Mouse (Mus musculus): Measurements from ENCODE around the gene Psenen.

Psenen gene

DNA sequence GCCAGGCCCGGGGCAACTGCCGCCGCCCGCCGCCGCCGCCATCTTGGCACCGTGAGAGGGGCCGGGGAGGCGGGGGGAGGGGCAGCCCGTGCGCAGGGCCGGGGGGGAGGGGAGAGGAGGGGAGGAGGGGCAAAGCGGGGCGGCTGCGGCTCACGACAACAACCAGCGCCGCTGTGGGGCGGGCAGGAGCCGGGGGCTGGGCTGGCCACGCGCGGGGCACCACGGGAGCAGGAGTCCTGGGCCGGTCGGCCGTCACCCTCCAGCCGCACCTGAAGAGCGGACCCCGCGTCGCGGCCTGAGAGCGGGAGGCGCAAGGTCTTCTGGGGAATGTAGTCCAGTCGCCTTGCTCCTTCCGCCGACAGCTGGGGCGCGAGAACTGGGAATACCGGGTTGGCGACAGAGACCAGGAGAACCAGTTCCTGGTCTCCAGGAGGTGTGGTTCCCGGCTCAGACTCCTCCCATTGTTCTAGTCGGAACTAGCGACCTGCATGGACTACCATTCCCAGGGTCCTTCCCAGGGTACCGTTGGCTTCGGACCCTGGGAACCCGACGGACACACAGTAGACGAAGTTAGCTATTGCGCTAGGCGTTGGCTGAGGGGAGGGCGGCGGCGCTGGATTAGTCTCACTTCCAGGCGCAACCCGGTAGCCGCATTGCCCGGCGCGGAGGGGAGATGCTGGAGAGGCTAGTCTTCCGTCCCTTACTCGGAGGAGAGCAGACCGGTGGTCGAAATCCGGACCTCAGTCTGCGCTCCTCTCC, 25.4 kb upstream of the Psenen start, which contains the start of gene Kmt2b:
Kmt2b (minus strand) TSS at position 51 of the 759 bp plus-strand sequence.
- DNase-seq (ENCODE audit: low read depth) = peak; percentile 93

DNA sequence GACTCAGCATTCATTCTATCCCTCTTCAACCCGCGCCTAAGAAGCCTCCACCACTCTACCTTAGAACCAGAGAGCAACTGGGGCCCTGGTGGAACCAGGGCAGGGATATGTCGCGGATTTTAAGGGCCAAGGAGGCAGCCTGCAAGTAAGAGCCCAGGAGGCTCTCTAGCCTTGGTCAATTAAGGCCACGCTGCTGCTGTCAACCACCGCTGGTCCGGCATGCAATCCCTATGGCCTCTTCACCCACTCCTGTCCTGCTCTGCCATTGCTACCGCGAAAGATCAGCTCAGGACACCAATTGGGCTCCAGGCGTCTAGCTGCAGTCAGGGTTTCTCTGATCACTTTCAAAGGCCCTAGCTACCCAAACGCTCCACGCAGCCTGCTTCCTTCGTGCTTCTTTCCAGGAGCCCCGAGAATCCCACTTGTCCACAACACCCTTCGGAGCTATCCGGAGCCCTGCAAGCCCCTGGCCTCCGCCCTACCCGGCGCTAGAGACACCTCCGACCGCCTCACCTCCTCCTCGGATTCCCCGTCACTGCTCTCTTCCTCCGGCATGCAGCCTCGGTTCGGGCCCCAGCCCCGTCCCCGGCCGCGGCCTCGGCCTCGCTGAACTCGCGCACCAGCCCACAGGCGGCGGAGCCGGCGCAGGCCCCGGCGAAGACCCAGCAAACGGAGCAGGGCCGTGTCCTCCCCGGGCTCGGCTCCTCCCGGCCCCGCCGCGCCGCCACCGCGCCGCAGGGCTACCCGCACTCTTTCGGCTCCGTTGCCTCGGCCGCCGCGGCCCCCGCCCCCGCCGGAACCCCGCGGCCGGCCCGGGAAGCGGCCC, 24.6 kb upstream of the Psenen start:
- DNase-seq (ENCODE audit: low read depth) = peak; percentile 70

DNA sequence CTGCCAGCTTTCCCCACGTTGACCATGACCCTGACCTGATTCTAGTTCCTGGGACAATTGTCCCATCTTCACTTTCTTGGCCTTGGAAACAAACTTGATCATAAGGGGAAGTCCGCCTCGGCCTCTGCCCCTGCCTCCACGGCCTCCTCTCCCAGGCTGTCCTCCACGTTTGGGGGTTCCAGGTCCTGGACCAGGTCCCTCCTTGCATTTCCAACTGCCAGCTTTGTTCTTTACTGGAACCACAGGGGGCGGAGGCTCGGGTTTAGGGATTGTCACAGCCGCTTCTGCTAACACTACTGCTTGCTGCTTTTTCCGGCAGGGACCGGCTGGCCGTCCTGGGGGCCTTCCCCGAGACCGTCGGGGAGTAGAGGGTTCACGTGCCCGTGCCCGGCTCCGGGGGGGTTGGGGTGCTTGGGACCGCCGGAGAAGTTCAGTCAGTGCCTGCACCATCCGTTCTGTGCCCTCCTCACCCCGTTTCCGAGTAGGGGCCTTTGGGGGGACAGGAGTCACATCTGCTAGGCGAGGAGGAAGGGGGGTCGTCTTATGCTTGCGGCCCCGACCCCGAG, 23.1 kb upstream of the Psenen start:
- DNase-seq (ENCODE audit: low read depth) = no peak

- no peak for DNase-seq (ENCODE audit: low read depth)
These were observed 21.7 kb upstream of the Psenen start for GRCm38 (mm10) chr7:30585170-30585569.

- DNase-seq (ENCODE audit: low read depth) = no peak
These were observed 20.9 kb upstream of the Psenen start for GRCm38 (mm10) chr7:30584339-30584738.

DNA sequence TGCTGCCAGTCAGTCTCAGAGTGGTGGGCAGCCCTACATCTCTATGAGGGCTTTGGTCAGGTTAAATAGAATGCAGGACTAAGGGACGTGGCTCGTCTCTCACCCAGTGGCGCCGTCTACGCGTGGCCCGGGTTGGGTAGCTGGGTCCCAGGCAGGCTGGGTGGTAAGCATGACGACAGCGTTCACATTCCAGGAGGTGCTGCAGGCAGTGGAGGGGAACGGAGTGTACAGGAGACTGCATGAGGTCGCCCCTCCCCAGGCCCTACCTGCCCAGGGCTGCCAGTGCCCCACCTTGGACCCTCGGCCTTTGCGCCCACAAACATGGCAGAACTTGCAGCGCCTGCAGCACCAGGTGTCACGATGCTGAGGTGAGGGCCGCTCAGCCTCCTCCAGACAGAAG, 18.1 kb upstream of the Psenen start:
- DNase-seq (ENCODE audit: low read depth) = no peak

- no peak for DNase-seq (ENCODE audit: low read depth)
These were observed 16.5 kb upstream of the Psenen start for GRCm38 (mm10) chr7:30579950-30580349.

GRCm38 (mm10) chr7:30572969-30573368, 9.5 kb upstream of the Psenen start:
- no peak for DNase-seq (ENCODE audit: low read depth)

DNA sequence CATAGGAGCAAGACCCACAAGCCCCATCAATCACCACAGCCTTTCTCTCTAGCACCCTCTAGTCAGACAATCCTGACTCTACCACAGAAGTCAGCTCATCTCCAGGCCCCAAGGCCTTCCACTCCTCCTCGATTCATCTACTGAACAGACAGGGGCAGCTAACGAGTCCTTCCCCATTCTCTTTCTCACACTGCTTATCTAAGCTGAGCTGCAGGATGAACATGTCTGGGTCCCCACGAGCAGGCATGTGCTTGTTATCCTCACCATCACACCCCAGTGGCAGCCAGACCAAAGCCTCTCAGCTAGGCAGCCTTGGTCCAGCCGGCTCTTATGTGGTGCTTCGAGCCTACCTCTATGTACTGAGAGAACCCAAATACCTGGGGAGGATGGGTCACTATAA, 9.0 kb upstream of the Psenen start:
- no peak for DNase-seq (ENCODE audit: low read depth)

DNA sequence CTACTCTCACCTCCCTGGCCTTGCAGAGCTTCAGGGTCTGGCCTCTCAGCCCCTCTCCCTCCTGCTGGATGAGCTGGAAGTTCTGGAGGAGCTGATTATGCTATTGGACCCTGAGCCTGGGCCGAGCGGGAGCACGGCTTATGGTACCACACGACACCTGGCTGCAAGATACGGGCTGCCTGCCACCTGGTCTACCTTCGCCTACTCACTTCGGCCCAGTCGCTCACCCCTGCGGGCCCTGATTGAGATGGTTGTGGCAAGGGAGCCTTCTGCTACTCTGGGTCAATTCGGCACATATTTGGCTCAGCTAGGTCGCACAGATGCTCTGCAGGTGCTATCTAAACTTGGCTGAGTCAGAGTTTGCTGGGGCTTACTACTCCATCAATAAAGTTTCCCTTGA, 4.1 kb upstream of the Psenen start:
- DNase-seq (ENCODE audit: low read depth) = no peak

DNA sequence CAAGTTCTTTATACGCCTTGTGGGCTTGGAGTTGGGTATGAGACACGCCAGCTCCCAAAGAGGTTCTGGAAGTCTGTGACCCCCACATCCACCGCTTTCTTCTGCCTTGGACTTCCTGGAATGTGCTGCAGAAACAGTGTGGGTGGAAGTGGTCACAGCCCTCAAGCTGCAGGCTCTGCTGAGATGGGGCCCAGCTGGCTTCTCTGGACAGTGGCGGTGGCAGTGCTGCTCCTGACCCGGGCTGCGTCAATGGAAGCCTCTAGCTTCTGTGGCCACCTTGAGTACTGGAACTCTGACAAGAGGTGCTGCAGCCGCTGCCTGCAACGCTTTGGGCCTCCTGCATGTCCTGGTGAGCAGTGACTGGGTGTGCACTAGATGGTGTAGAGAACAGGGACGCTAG, 2.6 kb upstream of the Psenen start:
- no peak for DNase-seq (ENCODE audit: low read depth)

DNA sequence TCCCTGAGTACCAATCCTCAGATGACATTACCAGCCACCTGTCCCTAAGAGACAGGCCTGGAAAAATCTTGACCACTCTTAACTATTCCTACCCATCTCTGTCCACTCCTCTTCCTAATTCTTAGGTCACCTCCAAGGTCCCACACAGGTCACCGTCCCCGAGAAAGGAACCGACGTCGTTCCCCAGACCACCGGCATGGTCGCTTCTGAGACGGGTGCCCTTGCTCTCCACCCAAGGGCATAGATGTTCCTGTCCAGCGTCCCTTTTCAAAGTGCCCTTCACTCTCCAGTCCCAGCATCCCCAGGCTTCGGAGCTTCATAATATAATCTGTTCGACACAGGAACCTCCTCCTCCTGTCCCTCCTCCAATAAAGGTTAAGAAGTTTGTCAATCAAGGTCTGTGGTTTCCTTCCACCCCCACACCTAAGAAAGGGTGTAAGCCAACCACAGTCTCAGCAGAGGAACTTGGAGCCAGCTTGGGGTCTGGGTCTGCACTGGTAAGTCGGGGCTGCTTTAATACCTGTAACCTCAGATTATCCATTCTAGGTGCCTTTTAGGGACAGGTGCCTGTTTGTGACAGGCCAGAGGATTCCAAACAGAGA, 1.6 kb upstream of the Psenen start, which contains the start of gene Igflr1:
Igflr1 (plus strand) TSS at position 458 of the 602 bp plus-strand sequence.
- DNase-seq (ENCODE audit: low read depth) = peak; percentile 55

DNA sequence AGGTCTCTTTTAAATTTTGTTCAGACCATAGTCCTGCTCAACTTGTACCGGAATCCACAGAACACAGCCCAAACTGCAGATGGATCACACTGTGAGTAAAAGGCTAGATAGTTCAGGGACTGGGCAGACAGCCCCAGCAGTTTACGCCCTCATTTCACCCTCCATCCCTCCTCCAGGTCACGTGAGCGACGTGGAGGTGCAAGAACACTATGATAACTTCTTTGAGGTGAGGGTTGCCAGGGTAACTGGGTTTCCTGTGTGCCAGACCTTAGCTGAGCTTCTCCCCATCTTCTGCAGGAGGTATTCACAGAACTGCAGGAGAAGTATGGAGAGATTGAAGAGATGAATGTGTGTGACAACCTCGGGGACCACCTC, 466 bp upstream of the Psenen start:
- no peak for DNase-seq (ENCODE audit: low read depth)

GRCm38 (mm10) chr7:30562526-30563116, 806 bp downstream of the Psenen start:
- peak; percentile 61 for DNase-seq (ENCODE audit: low read depth)

- peak; percentile 28 for DNase-seq (ENCODE audit: low read depth)
These were observed 3.1 kb downstream of the Psenen start for GRCm38 (mm10) chr7:30560296-30560695.

DNA sequence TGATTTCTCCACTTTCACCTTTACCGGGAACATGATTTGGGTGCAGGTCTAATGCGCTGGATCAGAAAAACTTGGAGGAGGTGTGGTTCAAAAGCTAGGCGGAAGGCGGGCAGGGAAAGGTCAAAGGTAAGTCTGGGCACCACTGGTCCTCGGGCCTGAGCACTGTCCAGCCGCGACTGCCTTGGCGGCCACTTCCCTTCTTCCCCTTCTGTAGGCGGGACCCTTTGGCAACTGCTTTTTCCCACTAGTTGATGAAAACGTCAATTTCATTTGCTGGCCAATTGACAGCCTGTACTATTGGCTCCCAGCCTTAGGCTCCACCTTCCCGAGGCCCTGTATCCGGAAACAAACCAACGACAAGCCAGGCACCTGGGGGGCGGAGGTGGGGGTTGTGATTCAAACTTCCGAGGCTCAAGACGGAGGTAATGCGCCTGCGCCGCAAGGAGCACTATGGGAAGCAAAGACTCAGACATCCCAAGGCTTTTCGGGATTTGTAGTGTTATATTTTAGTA, 3.9 kb downstream of the Psenen start, which contains the start of gene Lin37:
Lin37 (minus strand) TSS at position 396 of the 512 bp plus-strand sequence.
- peak; percentile 91 for DNase-seq (ENCODE audit: low read depth)

DNA sequence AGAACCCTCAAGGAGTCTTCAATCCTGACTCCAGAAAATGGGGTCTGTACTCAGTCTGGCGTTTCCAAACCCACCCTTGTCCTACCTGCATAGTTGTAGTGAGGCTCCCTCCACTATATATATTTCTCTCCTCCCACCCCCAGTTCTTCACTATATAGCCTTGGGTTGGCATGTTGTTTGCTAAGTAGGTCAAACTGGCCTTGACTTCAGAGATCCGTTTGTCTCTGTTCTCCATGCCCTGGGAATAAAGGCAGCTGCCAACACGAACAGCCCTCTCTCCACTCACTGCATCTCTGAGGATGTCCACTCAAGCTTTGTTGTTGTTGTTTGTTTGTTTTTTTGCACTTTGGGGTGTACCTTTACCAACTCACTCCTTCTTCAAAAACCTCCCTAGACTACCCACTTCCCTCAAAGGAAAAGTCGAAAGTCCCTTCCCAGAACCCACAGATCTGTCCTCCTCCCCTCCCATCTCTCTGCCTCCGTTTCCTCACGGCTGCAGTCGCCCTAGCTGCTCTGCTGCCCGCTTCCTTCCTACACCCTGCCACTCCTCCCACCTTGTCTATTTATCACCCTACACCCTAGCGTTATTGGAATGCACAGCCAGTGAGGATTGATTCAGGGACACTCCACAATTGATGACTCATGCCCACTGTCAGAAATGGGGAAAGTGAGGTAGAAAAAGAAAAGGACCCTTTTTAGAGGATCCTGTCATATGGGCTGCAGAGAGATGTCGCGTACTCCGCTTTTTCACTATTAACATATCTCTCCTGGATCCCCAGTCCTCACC, 4.6 kb downstream of the Psenen start:
- no peak for DNase-seq (ENCODE audit: low read depth)

- DNase-seq (ENCODE audit: low read depth) = no peak
These were observed 5.4 kb downstream of the Psenen start for GRCm38 (mm10) chr7:30557901-30558514.

DNA sequence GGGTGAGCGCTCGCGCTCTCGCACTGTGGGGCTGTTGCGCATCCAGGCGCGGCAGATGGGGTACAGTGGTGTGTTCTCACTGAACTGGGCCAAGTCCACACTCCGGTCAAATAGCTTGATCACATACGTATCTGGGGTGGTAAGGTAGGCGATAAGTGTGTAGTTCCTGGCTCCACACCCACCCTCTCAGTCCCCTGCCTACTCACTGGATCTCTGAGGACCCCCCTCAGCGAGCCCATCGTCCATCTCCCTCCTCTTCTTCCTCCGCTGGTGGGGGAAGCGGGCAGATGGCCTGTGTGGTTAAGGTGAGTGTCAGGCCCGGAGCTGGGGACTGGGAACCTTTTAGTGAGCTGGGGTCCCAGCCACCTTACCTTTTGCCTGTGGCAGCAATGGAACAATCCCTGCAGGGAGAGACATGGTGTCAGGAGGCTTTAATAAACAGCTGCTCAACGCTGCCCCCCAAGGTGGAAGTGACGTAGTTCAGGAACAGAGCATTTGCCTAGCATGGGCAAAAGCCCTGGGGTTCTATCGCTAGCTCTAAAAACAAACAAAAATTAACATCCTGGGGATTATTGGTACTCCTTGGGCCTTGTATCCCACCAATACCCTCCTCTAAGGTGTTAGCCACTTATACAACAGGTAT, 6.4 kb downstream of the Psenen start:
- peak; percentile 44 for DNase-seq (ENCODE audit: low read depth)

Measured in naive thymus-derived CD4-positive, alpha-beta T cell, adult 2 months (primary cell).